Mouse (Mus musculus): Measurements from ENCODE around the gene Sftpd.

GRCm38 (mm10) chr14:41131540-41131939 lies 53.4 kb downstream of the Sftpd start, which contains the start of gene Sftpa1:
- TF ChIP-seq CTCF (conservative IDR thresholded peaks at IDR 0.05; ENCODE audit: insufficient read depth, insufficient read length, low read depth, low read length) = no peak
- TF ChIP-seq POLR2A (IDR thresholded peaks at IDR 0.05; ENCODE audit: low read depth, low read length) = no peak

All from kidney, adult 2 months (tissue).